ENCODE assay signal across 24 mouse cellular contexts in genomic region chr4:85740478-85740877, GRCm38 (mm10).
DNase-seq lines count a peak whose midpoint lies in the region; ATAC-seq and TF ChIP-seq lines count a peak whose summit lies in the region.
"Had no signal": no experiment of that assay in that cellular context is flagged by ENCODE, and none has a peak within 500 bp of the region (broad histone marks: within the 10 kb centered on the region; RNA-seq: fewer than 3 reads in every experiment).

No protein-coding gene starts in this region.

- no peak overlapping the region for H3K4me2 ChIP-seq in lung, embryonic 14.5 days
- no peak overlapping the region for H3K4me2 ChIP-seq in lung, embryonic 16.5 days (ENCODE audit: low read depth, low read length)
- H3K4me2 ChIP-seq: embryonic facial prominence, embryonic 12.5 days; forebrain, embryonic 13.5 days; forebrain, embryonic 15.5 days had no signal

- no peak for TF ChIP-seq POLR2A in lung, adult 2 months (IDR thresholded peaks at IDR 0.05; ENCODE audit: borderline replicate concordance, extremely low read depth, low read depth, low read length)

- H3K36me3 ChIP-seq in lung, embryonic 14.5 days (ENCODE audit: insufficient read depth), result no peaks in the 10 kb centered on the region
- H3K36me3 ChIP-seq in lung, embryonic 16.5 days (ENCODE audit: control insufficient read depth, insufficient read depth, low read length), result no peaks in the 10 kb centered on the region
- H3K36me3 ChIP-seq: embryonic facial prominence, embryonic 10.5 days; embryonic facial prominence, embryonic 12.5 days; forebrain, embryonic 15.5 days; G1E had no signal

- peak; percentile 26; the same call in 1 of the 2 replicates for ATAC-seq in lung, embryonic 14.5 days (ENCODE audit: insufficient read depth)
- peak; percentile 72 for ATAC-seq in lung, embryonic 16.5 days (ENCODE audit: low read depth)
- no peak for ATAC-seq in megakaryocyte progenitor cell, adult 5-6 weeks (replicated peaks; ENCODE audit: poor library complexity)
- ATAC-seq: activated CD4-positive, CD25-positive, alpha-beta regulatory T cell, adult 4 months; CD4-positive, CD25-positive, alpha-beta regulatory T cell, adult 4 months; forebrain, embryonic 13.5 days; forebrain, embryonic 15.5 days; Patski had no signal

- H3K9ac ChIP-seq in lung, embryonic 14.5 days, result no peak overlapping the region
- H3K9ac ChIP-seq in lung, embryonic 16.5 days (ENCODE audit: low read length), result no peak overlapping the region
- H3K9ac ChIP-seq: embryonic facial prominence, embryonic 12.5 days; forebrain, embryonic 13.5 days; forebrain, embryonic 15.5 days had no signal

- 42% methylated on average over 4 of the region's 4 CpGs for WGBS in lung, embryonic 14.5 days
- WGBS in lung, embryonic 16.5 days, result 33% methylated on average over 4 of the region's 4 CpGs
- 61% methylated on average over 4 of the region's 4 CpGs for WGBS in lung, adult 2 months

- H3K9me3 ChIP-seq in lung, embryonic 14.5 days (ENCODE audit: low read depth, low read length), result no peaks in the 10 kb centered on the region
- H3K9me3 ChIP-seq in lung, embryonic 16.5 days (ENCODE audit: control insufficient read depth, low read length), result no peaks in the 10 kb centered on the region
- H3K9me3 ChIP-seq: embryonic facial prominence, embryonic 10.5 days; embryonic facial prominence, embryonic 12.5 days; forebrain, embryonic 13.5 days; forebrain, embryonic 15.5 days; G1E had no signal

- DNase-seq in lung, embryonic 14.5 days, result no peak
- no peak for DNase-seq in lung, postnatal 14 days
- DNase-seq in lung, adult 2 months, result no peak
- DNase-seq in lung, postnatal 25 days (ENCODE audit: low spot score), result peak; percentile 50
- DNase-seq: adrenal gland, adult 8-10 months; adrenal gland, postnatal 14 days; adrenal gland, postnatal 36 days; B cell, adult 2 months; cerebellum, adult 11-12 months; cerebellum, adult 2 months; cerebellum, adult 9-10 months; cerebellum, postnatal 10 days; cerebellum, postnatal 25 days had no signal

- H3K27me3 ChIP-seq in lung, embryonic 14.5 days (ENCODE audit: insufficient read depth, low read length), result no peaks in the 10 kb centered on the region
- H3K27me3 ChIP-seq in lung, embryonic 16.5 days (ENCODE audit: control insufficient read depth, insufficient read depth, low read depth, low read length), result no peaks in the 10 kb centered on the region
- H3K27me3 ChIP-seq: CH12.LX; embryonic facial prominence, embryonic 12.5 days; Patski had no signal

- H3K4me3 ChIP-seq in lung, embryonic 14.5 days (ENCODE audit: low read depth, low read length), result no peak overlapping the region
- no peak overlapping the region for H3K4me3 ChIP-seq in lung, embryonic 16.5 days (ENCODE audit: low read length)
- no peak overlapping the region for H3K4me3 ChIP-seq in lung, adult 2 months (replicated peaks; ENCODE audit: extremely low read depth, low read depth, low read length)
- H3K4me3 ChIP-seq: embryonic facial prominence, embryonic 10.5 days; embryonic facial prominence, embryonic 12.5 days; forebrain, embryonic 13.5 days; forebrain, embryonic 15.5 days had no signal

- H3K27ac ChIP-seq in lung, embryonic 14.5 days (ENCODE audit: low read depth), result no peak overlapping the region
- H3K27ac ChIP-seq in lung, embryonic 16.5 days (ENCODE audit: low read length), result peak overlapping the region; percentile 29
- H3K27ac ChIP-seq: embryonic facial prominence, embryonic 10.5 days; embryonic facial prominence, embryonic 12.5 days; forebrain, embryonic 13.5 days; forebrain, embryonic 15.5 days had no signal

- TF ChIP-seq CTCF in lung, embryonic 14.5 days (IDR thresholded peaks at IDR 0.05; ENCODE audit: low read depth), result no peak
- no peak for TF ChIP-seq CTCF in lung, adult 2 months (IDR thresholded peaks at IDR 0.05; ENCODE audit: insufficient read depth, low read length)

- H3K4me1 ChIP-seq in lung, embryonic 14.5 days (ENCODE audit: insufficient read depth), result no peaks in the 10 kb centered on the region
- H3K4me1 ChIP-seq in lung, embryonic 16.5 days (replicated peaks; ENCODE audit: control insufficient read depth, insufficient read depth, low read length), result peaks cover 9% of the 10 kb centered on the region; the same call in 1 of the 2 replicates
- no peaks in the 10 kb centered on the region for H3K4me1 ChIP-seq in lung, adult 2 months (ENCODE audit: control insufficient read depth, insufficient read depth, low read length)
